Mouse (Mus musculus): ENCODE measurements at regions not wholly inside any gene's neighbourhood (a gene's known extent, or its start where the extent isn't known, plus 50 kb on each side); places are given as distances from the start of the nearest gene placed in this dataset.

GRCm38 (mm10) chr4:9133695-9134094 is 894.9 kb upstream of the Car8 start:
- in situ Hi-C loops (cut with MboI; ENCODE audit: low sequenced_read_pairs): loop anchor here (10.0 to 25.0 kb wide), 2 partner anchors 391 to 629 kb away; no protein-coding TSS in a partner anchor

- in situ Hi-C loops (cut with MboI; ENCODE audit: low sequenced_read_pairs): loop anchor here (10.0 to 25.0 kb wide), 2 partner anchors 392 to 629 kb away; no protein-coding TSS in a partner anchor
These were observed 894.3 kb upstream of the Car8 start for GRCm38 (mm10) chr4:9132982-9133625.

GRCm38 (mm10) chr4:9132356-9132755 is 893.5 kb upstream of the Car8 start:
- in situ Hi-C loops (cut with MboI; ENCODE audit: low sequenced_read_pairs): loop anchor here (10.0 to 25.0 kb wide), 2 partner anchors 392 to 630 kb away; no protein-coding TSS in a partner anchor

GRCm38 (mm10) chr4:9131610-9132009 is 892.8 kb upstream of the Car8 start:
- in situ Hi-C loops (cut with MboI; ENCODE audit: low sequenced_read_pairs): loop anchor here (10.0 to 25.0 kb wide), 2 partner anchors 393 to 631 kb away; no protein-coding TSS in a partner anchor

GRCm38 (mm10) chr4:9125236-9125963 is 886.6 kb upstream of the Car8 start:
- in situ Hi-C loops (cut with MboI; ENCODE audit: low sequenced_read_pairs): loop anchor here (25.0 kb wide), 1 partner anchor 637 kb away; no protein-coding TSS in a partner anchor

- in situ Hi-C loops (cut with MboI; ENCODE audit: low sequenced_read_pairs): loop anchor here (25.0 kb wide), 1 partner anchor 638 kb away; no protein-coding TSS in a partner anchor
These were observed 885.9 kb upstream of the Car8 start for GRCm38 (mm10) chr4:9124586-9125232.

GRCm38 (mm10) chr4:9124109-9124508 is 885.3 kb upstream of the Car8 start:
- in situ Hi-C loops (cut with MboI; ENCODE audit: low sequenced_read_pairs): no loop called here

- in situ Hi-C loops (cut with MboI; ENCODE audit: low sequenced_read_pairs): no loop called here
These were observed 884.7 kb upstream of the Car8 start for GRCm38 (mm10) chr4:9123396-9124031.

- in situ Hi-C loops (cut with MboI; ENCODE audit: low sequenced_read_pairs): no loop called here
These were observed 883.9 kb upstream of the Car8 start for GRCm38 (mm10) chr4:9122639-9123286.

- in situ Hi-C loops (cut with MboI; ENCODE audit: low sequenced_read_pairs): no loop called here
These were observed 878.3 kb upstream of the Car8 start for GRCm38 (mm10) chr4:9116955-9117647.

- in situ Hi-C loops (cut with MboI; ENCODE audit: low sequenced_read_pairs): no loop called here
These were observed 877.0 kb upstream of the Car8 start for GRCm38 (mm10) chr4:9115874-9116273.

- in situ Hi-C loops (cut with MboI; ENCODE audit: low sequenced_read_pairs): no loop called here
These were observed 875.1 kb upstream of the Car8 start for GRCm38 (mm10) chr4:9113982-9114381.

GRCm38 (mm10) chr4:9110355-9110754 is 871.5 kb upstream of the Car8 start:
- in situ Hi-C loops (cut with MboI; ENCODE audit: low sequenced_read_pairs): no loop called here

- in situ Hi-C loops (cut with MboI; ENCODE audit: low sequenced_read_pairs): no loop called here
These were observed 868.5 kb upstream of the Car8 start for GRCm38 (mm10) chr4:9107295-9107694.

GRCm38 (mm10) chr4:9106778-9107177 is 867.9 kb upstream of the Car8 start:
- in situ Hi-C loops (cut with MboI; ENCODE audit: low sequenced_read_pairs): no loop called here

GRCm38 (mm10) chr4:9104657-9105056 is 865.8 kb upstream of the Car8 start:
- in situ Hi-C loops (cut with MboI; ENCODE audit: low sequenced_read_pairs): no loop called here

GRCm38 (mm10) chr4:9103958-9104357 is 865.1 kb upstream of the Car8 start:
- in situ Hi-C loops (cut with MboI; ENCODE audit: low sequenced_read_pairs): no loop called here

- in situ Hi-C loops (cut with MboI; ENCODE audit: low sequenced_read_pairs): loop anchor here (10.0 kb wide), 1 partner anchor 502 kb away; no protein-coding TSS in a partner anchor
These were observed 858.2 kb upstream of the Car8 start for GRCm38 (mm10) chr4:9096809-9097700.

- in situ Hi-C loops (cut with MboI; ENCODE audit: low sequenced_read_pairs): loop anchor here (10.0 kb wide), 1 partner anchor 501 kb away; no protein-coding TSS in a partner anchor
These were observed 857.4 kb upstream of the Car8 start for GRCm38 (mm10) chr4:9096274-9096673.

All from CH12F3 (cell line).